Mouse (Mus musculus): Measurements from ENCODE around the gene Kcnj9.
A peak's percentile ranks its signal among the peaks of the same experiment; 100 is the strongest.

Gene Kcnj9

DNA sequence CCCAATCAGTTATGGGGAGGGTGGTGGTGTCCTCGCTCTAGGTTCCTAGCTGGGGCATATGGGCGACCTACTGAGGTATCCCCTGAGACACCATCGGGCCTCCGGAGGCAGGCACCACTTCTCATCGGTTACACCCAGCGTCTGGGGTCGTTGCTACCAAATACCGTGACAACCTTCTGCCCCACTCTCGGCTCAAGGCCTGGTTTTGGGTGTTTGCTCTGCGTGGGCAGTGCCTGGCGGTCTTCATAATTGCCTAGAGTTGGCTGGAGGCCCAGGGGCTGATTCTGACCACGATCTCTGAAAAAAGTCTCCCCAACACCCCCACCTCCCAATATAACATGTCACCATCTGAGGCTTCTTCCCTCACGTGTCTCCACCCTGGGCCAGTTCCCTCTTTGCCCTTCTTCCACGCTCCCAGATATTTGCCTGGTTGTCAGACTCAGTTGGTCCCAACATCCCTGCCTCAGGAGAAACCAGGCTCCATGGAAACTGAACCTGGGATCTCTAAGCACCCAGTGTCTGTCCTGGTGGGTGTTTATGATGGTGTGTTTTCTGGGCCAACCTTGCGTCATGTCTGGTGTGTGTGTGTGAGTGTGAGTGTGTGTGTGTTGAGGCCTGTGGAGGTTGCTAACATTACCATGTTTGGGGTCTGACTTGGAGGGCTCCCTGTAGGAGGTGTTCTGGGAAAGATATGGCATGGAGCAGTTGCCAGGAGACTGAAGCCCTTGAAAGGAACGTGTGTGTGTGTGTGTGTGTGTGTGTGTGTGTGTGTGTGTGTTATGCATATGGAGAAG is 16.2 kb downstream of the Kcnj9 start:
- DNase-seq (ENCODE audit: low read depth, low spot score): peak; percentile 35

DNA sequence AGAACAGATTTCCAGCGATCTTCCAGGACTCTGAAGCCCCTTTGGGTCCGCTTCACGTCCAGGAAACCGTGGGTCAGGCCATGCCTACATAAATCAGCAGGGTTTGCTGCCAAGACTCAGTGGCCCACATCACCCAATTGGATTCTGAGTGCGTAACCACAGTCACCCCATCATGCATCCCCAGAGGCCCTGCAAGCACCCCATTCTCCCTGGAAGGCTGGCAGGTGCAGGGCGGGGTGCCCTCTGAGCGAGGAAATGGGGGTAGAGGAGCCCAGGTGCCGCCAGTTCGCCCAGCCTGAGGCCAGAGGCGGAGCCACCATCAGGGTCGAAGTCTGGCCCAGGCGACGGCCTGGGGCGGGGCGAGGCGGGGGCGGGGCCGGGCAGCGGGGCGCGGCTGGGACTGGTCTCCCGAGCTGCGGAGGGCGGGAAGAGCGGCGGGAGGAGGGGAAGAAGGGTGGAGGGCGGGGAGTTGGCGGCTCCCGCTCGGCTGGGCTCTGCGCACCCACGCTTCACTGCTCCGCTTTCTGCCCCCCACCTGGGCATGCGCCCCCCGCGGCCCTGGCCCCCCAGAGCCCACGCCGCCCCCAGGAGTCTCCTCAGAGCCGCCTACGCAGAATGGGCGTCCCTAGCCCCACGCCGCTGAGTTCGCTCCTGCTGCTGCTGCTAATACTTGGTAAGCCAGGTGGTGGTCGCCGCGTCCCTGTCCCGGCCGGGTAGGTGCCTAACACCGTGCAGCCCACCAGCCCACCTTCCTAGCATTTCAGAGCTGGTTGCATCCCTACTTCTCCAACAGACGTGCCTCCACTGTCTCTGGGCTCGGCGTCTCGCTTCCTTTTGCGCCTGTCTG is 17.0 kb downstream of the Kcnj9 start:
- peak; percentile 84 for DNase-seq (ENCODE audit: low read depth, low spot score)

DNA sequence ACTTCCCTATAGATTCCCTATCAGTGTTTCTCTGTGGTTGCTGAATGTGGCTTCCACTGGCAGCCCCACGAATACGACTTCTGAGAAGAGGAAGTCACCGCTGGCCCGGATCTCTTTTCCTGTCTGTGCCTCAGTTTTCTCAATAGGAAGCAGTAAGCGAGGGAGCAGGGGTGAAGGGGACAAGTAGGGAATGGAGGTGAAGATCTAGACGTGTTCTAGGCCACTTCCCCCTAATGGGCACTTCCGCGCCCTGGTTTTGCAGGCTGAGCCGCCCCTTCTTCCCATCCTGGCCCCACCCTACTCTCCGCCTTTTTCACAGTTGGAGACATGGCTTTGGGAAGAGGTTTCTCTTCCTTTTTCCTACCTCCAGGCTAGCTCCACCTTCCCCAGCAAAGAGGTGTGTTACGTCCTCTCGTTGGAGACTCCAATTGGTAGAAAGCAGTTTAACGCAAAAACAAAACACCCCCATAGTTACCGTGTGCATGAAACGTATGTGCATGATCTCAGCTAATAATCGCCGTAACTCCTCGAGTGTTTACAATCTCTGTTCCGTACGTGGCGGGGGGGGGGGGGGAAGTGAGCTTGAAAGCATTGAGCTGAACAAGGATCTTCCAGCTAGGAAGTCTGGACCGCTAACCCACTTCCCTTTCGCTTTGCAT is 17.7 kb downstream of the Kcnj9 start:
- peak; percentile 76 for DNase-seq (ENCODE audit: low read depth, low spot score)

DNA sequence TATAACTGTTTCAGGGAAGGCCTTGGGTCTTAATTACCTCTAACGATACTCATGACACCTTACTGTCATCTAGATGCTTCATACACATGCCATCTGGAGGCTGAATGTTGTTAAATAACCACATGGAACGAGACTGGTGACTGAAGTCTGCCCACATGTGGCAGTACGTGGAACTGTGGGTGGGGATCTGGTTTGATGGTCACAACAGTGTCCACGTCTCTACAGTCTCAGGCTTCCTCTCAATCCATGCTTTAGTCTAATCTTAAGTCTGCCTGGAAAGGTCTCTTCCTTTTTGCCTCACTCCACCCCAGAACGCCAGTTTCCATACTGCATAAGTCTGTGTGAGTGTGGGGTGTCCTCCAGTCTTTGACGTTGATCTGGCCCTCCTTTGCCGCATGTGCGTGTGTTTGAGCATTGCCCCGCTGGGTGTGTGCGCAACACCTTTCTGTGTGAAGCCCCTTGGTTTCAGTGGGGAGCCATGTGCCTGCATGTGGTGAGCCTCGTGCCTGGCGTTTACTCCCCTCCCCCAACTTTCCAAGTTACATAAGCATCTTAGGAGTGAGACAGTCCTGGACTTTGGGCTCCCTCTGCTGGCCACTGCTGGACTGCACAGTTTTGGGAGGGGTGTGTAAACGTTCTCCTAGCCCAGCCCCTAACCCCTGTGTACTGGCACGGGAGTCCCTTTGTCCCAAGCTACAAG is 19.3 kb downstream of the Kcnj9 start:
- DNase-seq (ENCODE audit: low read depth, low spot score): peak; percentile 98

DNA sequence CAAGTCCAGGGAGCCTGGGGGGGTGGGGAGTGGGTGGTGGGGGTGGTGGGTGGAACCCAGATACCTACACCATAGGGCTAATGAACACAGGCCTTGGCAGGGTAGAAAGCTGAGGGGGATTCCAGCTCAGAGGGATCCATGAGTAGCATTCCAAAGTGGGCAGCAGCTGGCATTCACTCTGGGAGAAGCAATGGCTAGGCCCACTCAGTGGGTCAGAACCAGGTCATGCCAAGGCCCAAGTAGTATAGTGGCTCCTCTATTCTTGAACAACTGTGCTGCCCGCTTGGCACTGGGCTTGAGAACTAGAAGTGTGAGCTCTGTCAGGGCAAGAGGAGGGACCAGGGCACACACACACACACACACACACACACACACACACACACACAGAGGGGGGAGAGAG is 20.7 kb downstream of the Kcnj9 start:
- DNase-seq (ENCODE audit: low read depth, low spot score): no peak

DNA sequence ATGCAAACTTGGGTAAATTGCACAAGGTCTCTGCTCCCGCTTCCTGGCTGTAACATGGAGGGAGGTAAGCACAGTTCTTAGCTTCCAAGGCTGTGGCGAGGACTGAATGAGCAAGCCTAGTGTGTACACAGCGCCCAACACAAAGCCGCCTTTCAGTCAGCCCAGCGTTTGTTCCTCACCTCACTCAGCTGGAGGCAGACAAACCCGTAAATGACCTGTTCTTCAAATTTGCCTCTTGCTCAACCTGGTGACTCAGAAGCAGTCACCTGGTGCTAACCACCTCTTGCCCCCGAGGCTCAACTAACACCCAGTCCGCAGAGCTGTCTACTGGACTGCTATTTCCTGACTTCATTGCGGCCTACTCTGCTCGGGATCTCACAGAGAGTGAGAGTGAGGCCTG is 21.2 kb downstream of the Kcnj9 start:
- peak; percentile 32 for DNase-seq (ENCODE audit: low read depth, low spot score)

DNA sequence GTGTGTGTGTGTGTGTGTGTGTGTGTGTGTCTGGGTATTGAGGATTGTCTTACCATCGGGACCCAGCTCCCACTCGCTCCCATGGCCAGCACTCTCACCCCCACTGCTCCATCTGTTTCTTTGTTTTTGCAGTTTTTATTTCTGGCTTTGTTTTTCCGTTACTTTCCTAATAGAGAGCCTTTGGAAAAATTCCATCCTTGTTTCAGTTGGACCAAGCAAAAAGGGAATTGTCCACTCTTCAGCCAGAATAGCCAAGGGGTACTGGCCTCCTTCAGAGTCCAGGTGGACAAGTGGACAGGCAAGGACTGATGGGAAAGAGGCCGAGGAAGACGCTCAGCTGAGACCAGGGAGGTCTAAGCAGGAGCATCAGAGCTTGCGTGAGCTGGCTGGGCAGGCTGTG is 22.2 kb downstream of the Kcnj9 start:
- no peak for DNase-seq (ENCODE audit: low read depth, low spot score)

DNA sequence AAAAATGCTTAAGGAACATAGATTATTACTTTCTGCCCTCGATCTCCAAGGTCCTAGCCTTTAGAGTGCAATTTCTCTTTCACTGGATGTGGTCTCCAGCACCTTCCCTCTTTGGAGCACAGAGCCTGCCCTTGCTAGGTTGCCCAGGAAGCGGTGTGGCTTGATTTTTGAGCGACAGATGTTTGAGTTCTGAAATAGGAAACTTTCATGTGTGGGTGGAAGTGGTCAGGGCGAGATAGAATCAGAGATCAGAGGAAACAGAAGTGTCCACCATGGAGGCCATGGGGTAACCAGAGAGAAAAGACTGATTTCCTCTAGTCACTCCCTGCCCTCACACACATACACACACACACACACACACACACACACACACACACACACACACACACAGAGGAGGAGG is 22.9 kb downstream of the Kcnj9 start:
- DNase-seq (ENCODE audit: low read depth, low spot score): peak; percentile 13

DNA sequence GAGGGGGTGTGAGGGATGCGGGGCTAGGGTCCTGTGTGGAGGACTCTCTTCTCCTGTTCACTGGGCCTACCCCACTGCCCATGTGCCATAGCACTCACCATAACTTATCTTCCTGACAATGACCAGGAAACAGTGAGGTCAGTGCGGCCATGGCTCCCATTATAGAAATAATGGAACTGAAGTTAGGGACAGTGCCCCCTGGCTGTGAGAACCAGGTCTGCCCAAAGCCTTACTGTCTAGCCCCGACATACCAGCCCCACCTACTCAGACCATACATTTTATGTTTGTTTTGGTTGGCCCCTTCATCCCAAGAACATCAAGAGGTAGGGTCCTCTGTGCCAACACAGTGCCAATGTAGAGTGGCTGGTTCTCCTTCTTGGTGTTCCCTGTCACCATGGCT is 23.5 kb downstream of the Kcnj9 start:
- DNase-seq (ENCODE audit: low read depth, low spot score): peak; percentile 34

DNA sequence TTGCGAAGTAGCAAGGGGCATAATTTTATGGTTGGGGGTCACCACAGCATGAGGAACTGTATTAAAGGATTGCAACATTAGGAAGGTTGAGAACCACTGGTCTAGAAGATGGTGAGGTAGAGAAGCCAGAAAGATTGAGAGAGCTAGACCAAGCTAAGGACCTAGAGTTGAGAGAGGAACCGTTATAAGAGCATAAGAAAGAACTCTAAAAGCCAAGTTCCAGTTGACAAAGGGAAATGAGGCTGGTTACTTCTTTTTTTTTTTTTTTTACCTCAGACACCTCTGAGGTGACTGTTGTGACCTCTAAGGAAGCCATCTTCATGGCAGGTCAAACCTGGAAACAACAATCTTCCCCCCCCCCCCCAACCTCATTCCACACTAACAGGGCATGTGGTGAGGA is 24.0 kb downstream of the Kcnj9 start:
- no peak for DNase-seq (ENCODE audit: low read depth, low spot score)

DNA sequence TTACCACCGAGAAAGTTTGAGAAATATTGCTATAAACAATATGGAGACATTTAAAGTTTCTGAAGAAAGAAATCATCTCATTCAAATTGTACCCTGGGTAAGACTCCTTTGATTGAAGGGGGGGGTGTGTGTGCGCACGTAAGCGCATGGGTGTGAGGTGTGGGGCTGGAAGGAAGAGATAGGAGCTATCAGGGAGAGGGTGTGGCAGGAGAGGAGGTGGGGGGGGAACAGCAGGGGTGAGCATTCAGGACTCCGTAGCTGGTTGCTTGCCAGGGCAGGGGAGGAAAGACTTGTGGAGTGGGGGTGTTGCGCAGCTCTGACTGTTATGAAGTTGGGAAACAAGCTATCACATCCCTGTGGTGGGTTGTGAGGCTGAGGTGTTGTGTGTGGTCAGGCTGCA is 24.7 kb downstream of the Kcnj9 start:
- no peak for DNase-seq (ENCODE audit: low read depth, low spot score)

DNA sequence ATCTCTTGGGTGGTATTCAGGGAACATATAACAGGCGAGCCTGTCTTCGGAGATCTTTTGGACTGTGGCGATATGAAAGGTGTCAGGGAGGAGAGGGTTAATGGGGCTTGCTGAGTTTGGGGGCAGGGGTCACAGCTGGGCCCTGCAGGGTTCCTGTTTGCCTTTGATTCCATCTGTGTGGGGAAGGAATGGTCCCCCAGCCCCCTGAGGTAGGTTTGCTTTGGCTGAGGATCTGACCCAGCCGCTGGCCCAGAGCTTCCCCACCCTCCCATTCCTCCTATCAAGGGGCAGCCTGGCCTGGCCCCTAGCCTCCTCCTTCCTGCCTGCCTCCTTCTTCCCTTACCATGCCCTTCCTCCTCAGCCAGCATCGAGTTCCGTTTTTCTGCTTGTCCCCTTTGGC is 26.3 kb downstream of the Kcnj9 start:
- no peak for DNase-seq (ENCODE audit: low read depth, low spot score)

DNA sequence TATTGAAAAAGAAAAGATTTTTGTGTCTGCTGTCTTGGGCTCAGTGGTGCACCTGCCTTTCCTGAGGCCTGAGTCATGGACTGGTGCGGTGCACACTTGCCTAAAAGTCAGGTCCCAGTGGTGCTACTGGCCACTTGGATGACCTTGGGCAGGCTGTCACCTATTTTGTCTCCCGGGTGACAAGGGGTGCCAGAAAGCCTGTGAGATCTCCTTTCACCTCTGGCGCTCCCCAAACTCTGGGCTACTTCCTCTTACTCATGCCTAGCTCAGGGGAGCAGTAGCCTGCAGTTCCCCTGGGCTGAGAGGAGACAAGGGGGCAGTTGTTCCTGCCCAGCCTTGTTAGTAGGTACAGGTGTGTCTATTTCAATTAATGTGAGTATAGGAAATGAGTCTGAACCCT is 26.8 kb downstream of the Kcnj9 start:
- no peak for DNase-seq (ENCODE audit: low read depth, low spot score)

DNA sequence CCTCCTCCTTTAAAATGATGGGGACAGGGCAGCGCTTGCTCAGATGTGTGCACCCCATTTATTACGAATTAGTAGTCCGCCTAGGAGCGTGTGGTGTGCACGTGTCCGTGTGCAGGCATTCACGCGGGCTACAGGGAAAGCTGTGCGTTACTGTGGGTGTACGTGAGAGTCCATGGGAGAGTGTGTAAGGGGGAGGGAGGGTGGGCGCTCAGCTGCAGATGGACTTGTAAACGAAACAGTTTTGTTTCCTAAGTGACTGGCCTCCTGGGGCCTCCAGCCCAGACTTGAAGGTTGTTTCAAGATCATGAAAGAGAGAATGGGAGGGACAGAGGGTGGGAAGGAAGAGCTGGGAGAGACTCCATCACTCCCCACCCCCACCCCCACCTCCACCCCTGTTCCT is 27.9 kb downstream of the Kcnj9 start:
- no peak for DNase-seq (ENCODE audit: low read depth, low spot score)

DNA sequence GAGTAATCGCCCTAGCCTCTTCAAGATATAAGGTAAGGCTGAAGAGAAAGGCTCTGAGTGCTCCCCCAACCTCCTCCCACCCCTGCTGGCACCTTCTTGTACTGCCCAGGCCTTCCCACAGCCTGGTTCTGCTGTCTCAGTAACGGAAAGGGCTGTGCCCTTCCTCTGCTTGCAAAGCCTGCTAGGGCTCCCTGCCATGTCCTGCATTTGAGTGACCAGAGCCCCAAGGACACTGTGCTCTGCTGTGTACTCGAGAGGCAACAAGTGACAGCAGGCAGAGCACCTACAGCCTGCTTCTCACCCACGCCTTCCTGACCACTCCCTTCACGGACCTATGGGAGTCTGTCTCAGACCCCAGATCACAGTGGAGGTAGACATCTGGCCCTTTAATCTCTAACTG is 28.9 kb downstream of the Kcnj9 start:
- peak; percentile 20 for DNase-seq (ENCODE audit: low read depth, low spot score)

DNA sequence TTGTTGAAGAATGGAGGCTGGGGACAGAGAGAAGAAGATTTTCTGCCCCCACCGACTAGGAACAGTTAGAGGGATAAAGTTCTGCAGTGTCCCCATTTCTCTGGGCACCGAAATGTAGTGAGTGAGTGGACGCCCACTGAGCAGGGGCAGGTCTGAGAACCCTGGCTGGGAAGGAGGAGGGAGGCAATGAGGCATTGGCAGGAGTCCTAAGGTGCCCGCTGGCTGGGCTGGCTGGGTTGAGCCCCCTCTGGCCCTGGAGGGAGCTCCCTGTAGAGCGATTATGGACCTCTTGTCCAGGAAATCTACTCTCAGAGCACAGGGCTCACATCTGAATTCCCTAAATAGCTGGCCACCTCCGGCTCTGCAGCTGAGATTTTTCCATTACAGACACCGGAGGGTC is 29.6 kb downstream of the Kcnj9 start:
- no peak for DNase-seq (ENCODE audit: low read depth, low spot score)

DNA sequence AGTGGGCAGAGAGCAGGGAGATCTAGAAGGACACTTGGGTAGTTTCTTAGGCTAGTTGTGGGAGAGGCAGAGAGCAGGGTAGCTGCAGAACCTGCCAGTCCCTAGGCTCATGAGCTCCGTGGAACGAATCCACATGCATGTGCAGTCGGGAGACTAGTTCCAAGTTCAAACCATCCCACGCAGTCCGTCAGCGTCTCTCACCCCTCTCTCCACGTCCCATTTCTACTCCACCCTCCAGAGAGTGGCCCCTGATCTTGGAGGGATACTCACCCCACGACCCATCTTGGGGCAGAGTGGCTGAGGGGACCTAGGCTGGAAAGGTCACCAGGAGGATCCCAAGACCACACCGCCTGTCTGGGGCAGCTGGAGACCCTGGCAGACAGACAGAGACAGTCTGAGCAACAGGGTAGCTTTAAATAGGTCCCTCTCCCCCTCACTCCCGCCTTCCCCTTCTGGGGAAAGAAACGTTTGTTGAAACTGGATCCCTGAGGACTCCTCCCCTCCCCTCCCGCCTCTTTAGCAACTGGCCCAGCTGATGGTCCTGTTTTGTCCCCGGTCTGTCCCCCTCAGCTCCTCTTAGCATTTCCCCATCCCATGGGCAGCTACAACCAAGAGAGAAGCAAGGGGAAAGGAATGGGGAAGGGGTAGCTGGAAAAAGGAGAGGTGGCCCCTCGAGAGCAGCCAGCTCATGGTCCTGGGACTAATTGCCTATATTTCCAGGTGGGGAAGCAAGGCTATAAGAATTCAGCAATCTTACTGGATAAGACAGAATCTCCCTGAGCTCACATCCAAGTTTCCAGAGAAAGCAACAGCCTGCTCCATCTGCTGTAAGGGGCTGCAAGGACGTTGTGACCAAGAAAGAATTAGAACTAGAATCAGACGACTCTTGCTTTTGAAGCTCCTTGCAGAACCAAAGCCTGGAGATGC is 31.2 kb downstream of the Kcnj9 start, which contains the start of gene Atp1a2:
Gene Atp1a2, minus strand, starts transcription at position 454 of the 927 bp plus-strand sequence.
- DNase-seq (ENCODE audit: low read depth, low spot score): no peak

DNA sequence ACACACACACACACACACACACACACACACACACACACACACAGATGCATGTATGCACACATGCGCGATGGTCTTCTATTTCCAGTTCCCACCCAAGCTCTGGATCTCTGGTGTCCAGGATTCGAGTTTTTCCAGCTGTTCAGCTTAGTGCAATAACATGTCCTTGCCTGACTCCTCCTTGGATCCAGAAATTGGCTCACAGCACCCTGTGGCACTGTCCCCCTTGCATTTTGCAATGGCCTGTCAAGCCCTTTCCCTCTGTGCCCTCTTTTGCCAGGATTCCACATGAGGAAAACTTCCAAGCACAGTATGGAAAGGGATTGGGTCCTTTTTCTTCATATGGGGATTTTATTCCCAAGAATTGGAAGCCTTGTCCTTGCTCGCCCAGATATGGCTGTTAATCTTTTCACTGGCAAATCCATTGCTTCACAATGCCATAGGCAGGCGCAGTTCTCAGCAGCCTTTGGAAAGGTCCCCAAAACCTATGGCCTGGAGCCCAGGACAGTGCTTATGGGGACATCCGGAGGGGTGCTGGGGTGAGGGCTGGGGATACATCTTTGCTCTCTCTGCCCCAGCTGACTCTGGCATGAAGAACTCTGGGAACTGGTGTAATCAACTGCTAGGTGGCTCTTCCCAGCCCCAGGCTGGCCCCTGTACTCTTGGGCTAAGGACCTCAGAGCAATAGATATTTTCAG is 32.2 kb downstream of the Kcnj9 start:
- no peak for DNase-seq (ENCODE audit: low read depth, low spot score)

DNA sequence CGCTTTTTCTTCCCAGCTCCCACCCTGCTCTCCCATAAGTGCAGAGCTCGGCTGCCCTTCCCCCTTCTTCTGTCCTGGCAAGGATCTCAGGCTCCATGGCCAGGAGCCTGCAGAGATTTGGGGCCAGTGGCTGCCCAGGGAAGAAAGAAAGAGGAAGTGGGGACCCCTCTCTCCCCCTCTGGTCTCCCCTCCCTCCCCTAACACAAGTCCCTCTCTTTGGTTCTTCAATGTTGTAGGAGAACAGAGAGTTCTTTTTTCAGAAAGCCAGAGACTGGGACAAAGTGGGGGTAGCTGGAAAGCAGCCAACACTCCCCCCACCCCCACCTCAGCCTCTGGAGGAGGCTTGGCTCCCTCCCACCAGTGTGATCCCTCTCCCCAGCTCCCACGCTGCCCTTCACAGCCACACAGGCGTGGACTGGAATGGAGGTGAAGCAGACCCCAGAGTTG is 33.3 kb downstream of the Kcnj9 start:
- no peak for DNase-seq (ENCODE audit: low read depth, low spot score)

DNA sequence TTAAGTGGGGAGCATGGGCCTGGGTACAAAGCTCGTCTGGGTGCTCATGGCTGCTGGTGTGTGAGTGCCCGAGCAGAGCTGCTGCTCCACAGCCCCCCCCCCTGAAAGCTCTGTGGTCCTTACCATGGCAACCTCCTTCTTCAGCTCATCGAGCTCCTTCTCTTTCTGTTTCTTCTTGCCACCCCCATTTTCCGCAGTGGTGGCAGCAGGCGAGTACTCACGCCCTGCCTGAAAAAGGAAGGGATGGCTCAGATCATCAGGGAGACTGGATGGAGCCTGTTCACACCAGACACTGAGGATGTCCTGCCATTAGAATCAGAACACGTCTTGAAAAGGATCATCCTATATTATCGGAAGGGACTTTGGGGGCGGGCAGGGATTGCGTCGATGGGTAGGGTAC is 35.7 kb downstream of the Kcnj9 start:
- no peak for DNase-seq (ENCODE audit: low read depth, low spot score)
